Mouse (Mus musculus): ENCODE results near the gene Vps35l.

Vps35l gene

DNA sequence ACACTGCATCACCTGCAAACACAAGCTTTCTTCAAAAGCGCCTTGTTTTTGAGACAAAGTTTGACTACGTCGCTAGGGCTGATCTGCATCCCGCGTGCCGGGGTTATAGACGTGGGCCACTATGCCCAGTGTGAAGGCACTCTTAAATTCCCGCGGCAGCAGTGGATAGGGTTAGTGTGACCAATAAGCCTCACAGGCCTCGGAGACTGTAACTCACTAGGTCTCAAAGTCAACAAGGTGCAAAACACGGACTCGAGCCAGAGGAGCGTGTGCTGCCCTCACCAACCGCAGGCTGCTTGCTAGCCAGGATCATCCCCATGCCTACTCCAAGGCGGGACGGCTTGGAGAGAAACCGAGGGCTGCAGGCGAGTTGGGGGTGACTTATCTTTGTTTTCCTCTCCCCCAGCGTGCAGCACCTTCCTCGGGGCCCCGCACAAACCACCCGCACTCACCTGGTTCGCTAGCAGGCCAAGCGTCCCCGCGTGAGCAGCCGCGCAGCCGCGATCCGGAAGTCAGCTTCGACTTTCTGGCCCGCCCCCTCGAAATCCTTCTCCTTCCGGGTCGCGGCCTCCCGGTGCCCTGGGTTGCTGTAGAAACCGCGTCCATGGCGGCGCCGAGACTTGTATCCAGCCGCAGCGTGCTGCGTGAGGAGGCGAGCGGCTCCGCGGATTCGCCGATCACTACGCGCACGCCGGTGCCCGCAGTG is 115.3 kb downstream of the Vps35l start, which contains the start of gene Iqck:
Gene Iqck, plus strand, starts transcription at position 582 of the 706 bp plus-strand sequence.
- in situ Hi-C loops (cut with MboI, MseI), result loop anchor here in 1 of 2 experiments (5.0 to 10.0 kb wide), 3 partner anchors 137 to 321 kb away; partner anchors contain the start of genes Ccp110 and Coq7

DNA sequence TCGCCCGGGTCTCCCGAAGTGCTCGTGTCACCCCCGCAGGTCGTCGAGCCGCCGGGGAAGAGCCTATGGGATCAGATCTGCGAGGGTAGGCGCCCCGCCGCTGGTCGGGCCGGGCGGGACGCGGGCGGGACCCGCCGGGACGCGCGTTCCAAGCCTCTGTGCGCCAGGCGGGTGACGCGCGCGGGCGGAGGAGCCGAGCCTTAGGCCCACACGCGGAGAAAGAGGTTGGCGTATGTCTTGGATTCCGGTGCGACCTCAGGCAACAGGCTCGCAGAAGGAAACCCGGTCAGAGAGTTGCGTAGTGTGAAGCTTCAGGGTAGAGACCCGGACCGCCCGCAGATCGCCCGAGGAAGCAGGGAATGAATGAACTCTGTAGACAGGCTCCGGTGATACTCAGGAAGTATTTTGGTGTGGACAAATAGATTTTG is 115.9 kb downstream of the Vps35l start, which contains the start of gene Knop1:
Gene Knop1, minus strand, starts transcription at position 378 of the 428 bp plus-strand sequence.
- in situ Hi-C loops (cut with MboI, MseI), result loop anchor here in 1 of 2 experiments (5.0 to 10.0 kb wide), 3 partner anchors 136 to 321 kb away; partner anchors contain the start of genes Ccp110 and Coq7

DNA sequence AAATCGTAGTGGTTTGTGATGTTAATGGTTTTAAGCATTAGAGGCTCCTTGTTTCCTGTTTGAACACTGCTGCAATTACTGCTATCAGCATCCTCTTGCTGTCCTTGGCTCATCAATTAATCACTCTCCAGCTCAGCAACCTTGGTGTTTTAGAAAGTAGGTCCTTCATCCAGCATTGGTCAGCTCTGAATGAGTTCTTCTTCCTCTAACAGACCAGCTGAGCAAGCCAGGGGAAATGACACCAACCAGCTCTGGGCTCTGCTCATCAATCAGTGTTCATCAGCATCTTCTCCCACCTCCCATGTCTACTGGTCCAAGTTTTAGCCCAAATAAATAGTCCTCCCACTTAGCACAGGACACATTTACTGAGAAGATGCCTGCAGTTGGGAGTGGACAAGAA is 118.6 kb downstream of the Vps35l start:
- in situ Hi-C loops (cut with MboI, MseI), result loop anchor here in 1 of 2 experiments (5.0 to 10.0 kb wide), 3 partner anchors 134 to 324 kb away; partner anchors contain the start of genes Ccp110 and Coq7

DNA sequence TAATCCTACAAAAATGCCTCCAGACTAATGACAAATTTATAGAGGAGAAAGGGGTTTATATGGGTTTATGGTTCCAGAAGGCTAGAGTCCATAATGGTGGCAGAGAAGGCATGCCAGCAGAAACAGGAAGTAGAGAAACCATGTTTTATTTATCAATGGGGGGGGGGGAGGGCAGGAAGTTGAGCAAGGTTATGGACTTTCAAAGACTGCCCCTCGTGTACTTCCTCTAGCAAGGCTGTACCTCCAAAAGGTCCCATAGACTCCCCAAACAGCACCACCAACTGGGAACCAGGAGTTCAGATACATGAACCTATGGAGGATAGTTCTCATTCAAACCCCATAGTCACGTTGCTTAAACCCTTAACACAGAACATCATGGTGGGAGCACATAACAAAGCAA is 125.3 kb downstream of the Vps35l start:
- in situ Hi-C loops (cut with MboI, MseI), result no loop called here

DNA sequence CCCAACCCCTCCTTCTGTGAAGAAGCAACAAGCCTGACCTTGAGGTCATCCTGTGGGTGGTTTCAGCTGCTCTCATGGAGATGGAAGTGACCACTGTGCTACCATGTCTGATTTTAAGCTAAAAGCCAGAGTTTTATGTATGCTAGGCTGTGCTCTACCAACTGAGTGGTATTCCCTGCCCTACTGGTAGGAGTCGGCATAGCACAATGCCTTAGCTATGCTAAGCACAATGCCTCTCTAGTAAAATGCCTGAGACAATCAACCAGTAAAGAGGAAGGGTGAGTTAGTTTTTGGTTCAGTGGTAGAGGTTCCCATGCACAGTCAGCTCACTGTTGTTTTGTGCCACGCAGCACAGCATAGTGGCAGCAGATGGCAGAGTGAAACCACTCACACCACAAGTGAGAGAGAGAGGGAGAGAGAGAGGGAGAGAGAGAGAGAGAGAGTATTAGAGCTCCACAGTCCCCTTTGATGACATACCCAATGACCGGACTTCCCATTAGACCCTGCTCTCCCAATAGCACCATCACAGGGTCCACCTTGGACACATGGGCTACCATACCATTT is 139.5 kb downstream of the Vps35l start:
- in situ Hi-C loops (cut with MboI, MseI), result loop anchor here in 1 of 2 experiments (10.0 kb wide), 1 partner anchor 1435 kb away; no protein-coding TSS in a partner anchor

DNA sequence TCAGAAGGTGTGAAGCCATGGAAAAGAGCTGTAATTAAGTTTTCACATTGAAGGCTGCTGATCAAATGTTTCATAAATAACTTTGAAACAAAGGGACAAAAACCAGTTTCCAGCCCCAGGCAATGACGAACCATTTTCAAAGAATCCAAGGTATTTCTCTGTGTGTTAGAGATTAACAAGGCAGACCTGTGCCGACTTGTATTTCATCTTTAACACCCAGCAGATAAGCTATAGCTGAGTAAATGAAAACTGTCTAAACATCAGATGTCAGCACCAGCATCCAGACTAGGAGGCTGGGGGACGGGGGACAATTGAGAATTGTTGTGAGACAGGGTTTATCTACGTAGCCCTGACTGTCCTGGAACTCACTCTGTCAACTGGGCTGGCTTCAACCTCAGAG is 143.9 kb downstream of the Vps35l start:
- in situ Hi-C loops (cut with MboI, MseI), result loop anchor here in 1 of 2 experiments (10.0 kb wide), 1 partner anchor 1431 kb away; no protein-coding TSS in a partner anchor

DNA sequence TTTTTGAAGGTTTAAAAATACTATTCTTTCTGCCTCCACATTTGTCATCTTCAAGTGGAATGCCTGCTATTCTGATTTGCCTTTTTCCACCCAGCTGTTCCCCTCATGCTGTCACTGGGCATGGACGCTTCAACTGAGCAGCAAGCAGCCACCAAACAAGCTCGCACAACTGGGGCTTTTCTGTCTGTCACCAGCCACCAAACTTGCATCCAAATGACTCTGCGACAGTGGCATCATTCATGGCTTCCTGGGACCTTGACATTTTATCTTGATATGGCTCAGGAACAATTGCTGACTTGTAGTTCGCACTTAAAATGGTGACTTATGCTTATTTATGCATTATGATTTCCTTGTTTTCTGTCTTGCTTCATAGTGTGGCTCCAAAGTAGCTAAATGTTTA is 144.9 kb downstream of the Vps35l start:
- in situ Hi-C loops (cut with MboI, MseI), result loop anchor here in 1 of 2 experiments (10.0 kb wide), 1 partner anchor 1430 kb away; no protein-coding TSS in a partner anchor

DNA sequence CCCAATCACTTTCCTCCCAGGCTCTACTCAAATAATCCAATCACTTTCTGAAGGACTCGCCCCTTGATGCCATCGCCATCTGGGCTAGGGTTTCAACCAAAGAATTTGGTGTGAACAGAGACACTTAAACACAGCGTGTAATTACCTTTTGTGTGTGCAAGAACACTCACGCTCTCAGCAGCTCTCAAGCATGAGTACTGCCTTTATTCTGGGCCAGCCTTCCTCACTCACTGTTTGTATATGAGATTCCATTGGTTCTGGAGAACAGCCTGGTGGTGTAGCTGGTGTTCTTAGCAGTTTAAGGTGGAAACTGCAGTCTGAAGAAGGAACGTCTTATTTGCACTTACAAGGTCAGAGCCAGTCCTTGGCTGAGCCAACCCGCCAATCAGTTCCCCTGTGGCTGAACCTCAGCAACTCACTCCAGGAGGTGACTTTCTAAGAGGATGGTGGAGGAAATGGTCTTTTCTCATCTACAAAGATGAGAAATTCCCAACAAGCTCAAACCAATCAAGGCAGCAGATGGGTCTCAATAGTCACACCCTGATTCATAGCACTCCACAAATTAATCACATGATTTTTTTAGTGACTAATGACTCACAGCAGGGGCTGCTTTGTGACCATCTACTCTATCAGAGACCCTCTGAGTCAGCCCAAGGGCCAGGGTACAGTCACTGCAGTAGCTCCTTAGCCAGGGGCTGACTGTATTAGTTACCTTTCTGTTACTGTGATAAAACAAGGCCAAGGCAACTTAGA is 147.5 kb downstream of the Vps35l start:
- in situ Hi-C loops (cut with MboI, MseI), result loop anchor here in 1 of 2 experiments (10.0 kb wide), 1 partner anchor 1427 kb away; no protein-coding TSS in a partner anchor

DNA sequence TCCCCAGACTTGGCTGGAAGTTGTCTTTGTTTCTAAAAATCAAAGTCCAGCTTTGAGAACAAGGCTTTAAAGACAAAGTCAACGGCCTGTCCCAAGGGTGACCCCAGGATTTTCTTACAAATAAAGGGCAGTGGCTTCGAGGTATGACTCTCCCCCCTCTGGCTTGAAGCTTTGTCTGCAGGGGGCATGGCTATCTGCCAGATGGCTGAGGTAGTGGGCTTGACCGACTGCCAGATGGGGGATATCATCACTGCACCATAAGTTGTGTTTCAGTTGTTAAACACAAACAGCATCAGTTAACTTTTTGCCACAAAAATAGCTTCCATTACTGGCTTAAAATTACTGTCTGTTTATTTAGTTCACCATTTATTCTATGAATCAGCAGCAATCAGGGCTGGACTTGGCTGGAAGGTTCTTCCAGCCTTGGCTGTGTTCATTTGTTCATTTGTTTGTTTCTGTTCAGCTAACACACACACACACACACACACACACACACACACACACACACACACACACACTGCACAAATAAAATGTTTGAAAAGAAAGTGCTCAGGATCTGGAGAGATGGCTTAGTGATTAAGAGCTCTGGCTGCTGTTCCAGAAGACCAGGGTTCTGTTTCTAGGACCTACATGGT is 149.1 kb downstream of the Vps35l start:
- in situ Hi-C loops (cut with MboI, MseI), result loop anchor here in 1 of 2 experiments (10.0 kb wide), 1 partner anchor 1426 kb away; no protein-coding TSS in a partner anchor

Measured in T-helper 17 cell (primary cell).